Mouse (Mus musculus): Measurements from ENCODE around the gene Ccl2.
A peak's percentile ranks its signal among the peaks of the same experiment; 100 is the strongest.

Ccl2 gene

GRCm38 (mm10) chr11:82035857-82036256, 486 bp downstream of the Ccl2 start:
- DNase-seq (ENCODE audit: low read depth, low spot score) = no peak

- no peak for DNase-seq (ENCODE audit: low read depth, low spot score)
Measured at GRCm38 (mm10) chr11:82038535-82038934, 3.2 kb downstream of the Ccl2 start, which contains the start of gene Gm17268. Gene Gm17268 (minus strand): TSS chr11:82038562.

- DNase-seq (ENCODE audit: low read depth, low spot score) = no peak
Measured at GRCm38 (mm10) chr11:82039132-82039660, 3.8 kb downstream of the Ccl2 start.

GRCm38 (mm10) chr11:82041671-82042080, 6.3 kb downstream of the Ccl2 start:
- no peak for DNase-seq (ENCODE audit: low read depth, low spot score)

GRCm38 (mm10) chr11:82045471-82045870, 10.1 kb downstream of the Ccl2 start, which contains the start of gene Ccl7:
Gene Ccl7 (plus strand): TSS chr11:82045712.
- no peak for DNase-seq (ENCODE audit: low read depth, low spot score)

- DNase-seq (ENCODE audit: low read depth, low spot score) = peak; percentile 62
Measured at GRCm38 (mm10) chr11:82047746-82048415, 12.5 kb downstream of the Ccl2 start.

- no peak for DNase-seq (ENCODE audit: low read depth, low spot score)
Measured at GRCm38 (mm10) chr11:82053849-82054248, 18.5 kb downstream of the Ccl2 start.

GRCm38 (mm10) chr11:82057646-82058045, 22.3 kb downstream of the Ccl2 start, which contains the start of gene Ccl11:
Gene Ccl11 (plus strand): TSS chr11:82057823.
- no peak for DNase-seq (ENCODE audit: low read depth, low spot score)

GRCm38 (mm10) chr11:82062226-82062625, 26.9 kb downstream of the Ccl2 start:
- DNase-seq (ENCODE audit: low read depth, low spot score) = no peak

GRCm38 (mm10) chr11:82063454-82063853, 28.1 kb downstream of the Ccl2 start:
- no peak for DNase-seq (ENCODE audit: low read depth, low spot score)

- DNase-seq (ENCODE audit: low read depth, low spot score) = no peak
Measured at GRCm38 (mm10) chr11:82066953-82067571, 31.7 kb downstream of the Ccl2 start.

GRCm38 (mm10) chr11:82071076-82071475, 35.7 kb downstream of the Ccl2 start:
- DNase-seq (ENCODE audit: low read depth, low spot score) = no peak

- no peak for DNase-seq (ENCODE audit: low read depth, low spot score)
Measured at GRCm38 (mm10) chr11:82072374-82072773, 37.0 kb downstream of the Ccl2 start.

GRCm38 (mm10) chr11:82072984-82073383, 37.6 kb downstream of the Ccl2 start:
- no peak for DNase-seq (ENCODE audit: low read depth, low spot score)

GRCm38 (mm10) chr11:82073686-82074085, 38.3 kb downstream of the Ccl2 start:
- DNase-seq (ENCODE audit: low read depth, low spot score) = no peak

GRCm38 (mm10) chr11:82077031-82077430, 41.7 kb downstream of the Ccl2 start:
- DNase-seq (ENCODE audit: low read depth, low spot score) = no peak

GRCm38 (mm10) chr11:82078136-82078730, 42.9 kb downstream of the Ccl2 start:
- no peak for DNase-seq (ENCODE audit: low read depth, low spot score)

GRCm38 (mm10) chr11:82080865-82081264, 45.5 kb downstream of the Ccl2 start:
- no peak for DNase-seq (ENCODE audit: low read depth, low spot score)

GRCm38 (mm10) chr11:82084360-82084759, 49.0 kb downstream of the Ccl2 start:
- DNase-seq (ENCODE audit: low read depth, low spot score) = no peak
